Mouse (Mus musculus) erythroblast, embryonic 14.5 days (primary cell): ENCODE measurements around the gene Syngr1. TPM values are rescaled to one million over a fixed set of nuclear protein-coding genes. Genes with fewer than 3 reads are reported as not detected.

Source experiments
- H3K27me3 ChIP-seq: 2 replicates; pipeline ENCODE4 v1.6.1; 2012; ENCODE audit warnings: inconsistent platforms; ENCODE audit not compliant: control insufficient read depth
- H3K36me3 ChIP-seq: 2 replicates; pipeline ENCODE4 v1.6.1; 2012; ENCODE audit warnings: mild to moderate bottlenecking, inconsistent platforms; ENCODE audit not compliant: control insufficient read depth
- H3K4me1 ChIP-seq: 2 replicates; pipeline ENCODE4 v1.6.1; 2012; ENCODE audit warnings: inconsistent platforms; ENCODE audit not compliant: control insufficient read depth
- H3K4me3 ChIP-seq: replicated peaks from 2 replicates; pipeline ENCODE3; 2012; ENCODE audit warnings: moderate library complexity, mild to moderate bottlenecking, inconsistent platforms
- H3K9me3 ChIP-seq: 2 replicates; pipeline ENCODE4 v1.6.1; 2012; ENCODE audit warnings: low read length, inconsistent platforms, mixed read lengths; ENCODE audit not compliant: control insufficient read depth
- GATA1 ChIP-seq: IDR thresholded peaks from 2 replicates; pipeline ENCODE4 v1.6.1; 2012; ENCODE audit warnings: low read length, inconsistent platforms, mixed read lengths
- TAL1 ChIP-seq: IDR thresholded peaks from 3 replicates; pipeline ENCODE4 v1.6.1; 2012; ENCODE audit warnings: low read length, inconsistent platforms, mixed read lengths
- polyA plus RNA-seq: library from polyadenylated mRNA; stranded (reverse); fragments of >175 nt; gene quantifications from 2 replicates; pipeline ENCODE4 v1.2.3, GENCODE M21; 2012

Syngr1 gene
- polyA plus RNA-seq, result 0.41 and 1.5 TPM in 2 replicates

GRCm38 (mm10) chr15:80091121-80091955 is at the start of gene Syngr1, which contains the start of gene Rpl3:
Syngr1 (plus strand) TSS chr15:80091334.
Rpl3 (minus strand) TSS chr15:80091868.
- peaks cover 7% of the 10 kb centered on the region for H3K9me3 ChIP-seq

GRCm38 (mm10) chr15:80042152-80042551 is 49.0 kb upstream of the Syngr1 start:
- TF ChIP-seq TAL1 (no peak), GATA1 (no peak)
- H3K9me3 ChIP-seq, result peaks cover 6% of the 10 kb centered on the region
- H3K4me1 ChIP-seq, result peaks cover 5% of the 10 kb centered on the region
- H3K4me3 ChIP-seq, result no peak overlapping the region
- peaks cover 5% of the 10 kb centered on the region for H3K27me3 ChIP-seq
- no peaks in the 10 kb centered on the region for H3K36me3 ChIP-seq

More at GRCm38 (mm10) chr15:80091121-80091955, at the start of gene Syngr1, which contains the start of gene Rpl3:
- peaks cover 19% of the 10 kb centered on the region for H3K27me3 ChIP-seq
- peak within 1 kb of the TSS; percentile 84 for H3K4me3 ChIP-seq
- TF ChIP-seq GATA1 (no peak), TAL1 (no peak)
- H3K4me1 ChIP-seq, result peaks cover 82% of the 10 kb centered on the region
- peaks cover 8% of the 10 kb centered on the region for H3K36me3 ChIP-seq

- Histone ChIP-seq H3K4me3 (no peak overlapping the region), H3K27me3 (peaks cover 8% of the 10 kb centered on the region), H3K9me3 (peaks cover 6% of the 10 kb centered on the region), H3K4me1 (peaks cover 11% of the 10 kb centered on the region), H3K36me3 (no peaks in the 10 kb centered on the region)
- TF ChIP-seq TAL1, result no peak
- no peak for TF ChIP-seq GATA1
Measured at GRCm38 (mm10) chr15:80044249-80044648, 46.9 kb upstream of the Syngr1 start.

GRCm38 (mm10) chr15:80045749-80046148 is 45.4 kb upstream of the Syngr1 start:
- no peak overlapping the region for H3K4me3 ChIP-seq
- TF ChIP-seq GATA1 (no peak), TAL1 (no peak)
- H3K36me3 ChIP-seq, result no peaks in the 10 kb centered on the region
- peaks cover 8% of the 10 kb centered on the region for H3K27me3 ChIP-seq
- peaks cover 6% of the 10 kb centered on the region for H3K9me3 ChIP-seq
- H3K4me1 ChIP-seq, result peaks cover 11% of the 10 kb centered on the region

- Histone ChIP-seq H3K4me1 (peaks cover 11% of the 10 kb centered on the region), H3K4me3 (no peak overlapping the region), H3K9me3 (peaks cover 6% of the 10 kb centered on the region), H3K27me3 (peaks cover 8% of the 10 kb centered on the region), H3K36me3 (no peaks in the 10 kb centered on the region)
- TF ChIP-seq GATA1, result no peak
- TF ChIP-seq TAL1, result no peak
Measured at GRCm38 (mm10) chr15:80047242-80047641, 43.9 kb upstream of the Syngr1 start.

GRCm38 (mm10) chr15:80047973-80048372 is 43.2 kb upstream of the Syngr1 start:
- Histone ChIP-seq H3K27me3 (peaks cover 8% of the 10 kb centered on the region), H3K36me3 (no peaks in the 10 kb centered on the region), H3K4me3 (no peak overlapping the region), H3K9me3 (peaks cover 6% of the 10 kb centered on the region), H3K4me1 (peaks cover 11% of the 10 kb centered on the region)
- TF ChIP-seq TAL1, result no peak
- TF ChIP-seq GATA1, result no peak

- H3K36me3 ChIP-seq, result no peaks in the 10 kb centered on the region
- H3K4me1 ChIP-seq, result peaks cover 19% of the 10 kb centered on the region
- H3K9me3 ChIP-seq, result peaks cover 6% of the 10 kb centered on the region
Measured at GRCm38 (mm10) chr15:80050093-80050492, 41.0 kb upstream of the Syngr1 start.

GRCm38 (mm10) chr15:80051092-80051761 is 39.9 kb upstream of the Syngr1 start:
- TF ChIP-seq GATA1 (no peak), TAL1 (no peak)
- H3K4me1 ChIP-seq, result peaks cover 19% of the 10 kb centered on the region
- H3K36me3 ChIP-seq, result no peaks in the 10 kb centered on the region
- no peak overlapping the region for H3K4me3 ChIP-seq
- H3K27me3 ChIP-seq, result peaks cover 8% of the 10 kb centered on the region
- no peaks in the 10 kb centered on the region for H3K9me3 ChIP-seq

More at GRCm38 (mm10) chr15:80050093-80050492, 41.0 kb upstream of the Syngr1 start:
- TF ChIP-seq TAL1 (no peak), GATA1 (no peak)
- no peak overlapping the region for H3K4me3 ChIP-seq
- peaks cover 8% of the 10 kb centered on the region for H3K27me3 ChIP-seq

GRCm38 (mm10) chr15:80051782-80052181 is 39.4 kb upstream of the Syngr1 start:
- Histone ChIP-seq H3K9me3 (no peaks in the 10 kb centered on the region), H3K27me3 (peaks cover 6% of the 10 kb centered on the region), H3K4me3 (no peak overlapping the region), H3K36me3 (no peaks in the 10 kb centered on the region), H3K4me1 (peaks cover 19% of the 10 kb centered on the region)
- no peak for TF ChIP-seq GATA1
